Mouse (Mus musculus): Measurements from ENCODE around the gene Cbll1.
"Not testable (repeated sequence)": the region's sequence is repeated elsewhere in the genome, so short reads cannot be mapped to it uniquely, and the experiment has no call there.

Cbll1 gene

GRCm38 (mm10) chr12:31498936-31499313, 491 bp downstream of the Cbll1 start:
- DNase-seq (ENCODE audit: low spot score): no peak

GRCm38 (mm10) chr12:31486431-31486830, 13.0 kb downstream of the Cbll1 start:
- DNase-seq (ENCODE audit: low spot score): no peak

GRCm38 (mm10) chr12:31478182-31478581, 21.2 kb downstream of the Cbll1 start:
- DNase-seq (ENCODE audit: low spot score): not testable (repeated sequence)

GRCm38 (mm10) chr12:31462615-31463014, 36.8 kb downstream of the Cbll1 start:
- DNase-seq (ENCODE audit: low spot score): no peak

- no peak for DNase-seq (ENCODE audit: low spot score)
Observed at GRCm38 (mm10) chr12:31461371-31461770, 38.0 kb downstream of the Cbll1 start.

GRCm38 (mm10) chr12:31460270-31460669, 39.1 kb downstream of the Cbll1 start:
- not testable (repeated sequence) for DNase-seq (ENCODE audit: low spot score)

GRCm38 (mm10) chr12:31458474-31458873, 40.9 kb downstream of the Cbll1 start:
- DNase-seq (ENCODE audit: low spot score): no peak

GRCm38 (mm10) chr12:31456271-31456670, 43.1 kb downstream of the Cbll1 start:
- DNase-seq (ENCODE audit: low spot score): no peak

- no peak for DNase-seq (ENCODE audit: low spot score)
Observed at GRCm38 (mm10) chr12:31449341-31449740, 50.1 kb downstream of the Cbll1 start.

GRCm38 (mm10) chr12:31444827-31445226, 54.6 kb downstream of the Cbll1 start:
- DNase-seq (ENCODE audit: low spot score): no peak

- no peak for DNase-seq (ENCODE audit: low spot score)
Observed at GRCm38 (mm10) chr12:31444131-31444546, 55.3 kb downstream of the Cbll1 start.

GRCm38 (mm10) chr12:31439612-31440011, 59.8 kb downstream of the Cbll1 start:
- DNase-seq (ENCODE audit: low spot score): no peak

- no peak for DNase-seq (ENCODE audit: low spot score)
Observed at GRCm38 (mm10) chr12:31437791-31438190, 61.6 kb downstream of the Cbll1 start.
